Mouse (Mus musculus): Measurements from ENCODE around the gene Mroh2a.

GRCm38 (mm10) chr1:88264237-88264868, 37.6 kb downstream of the Mroh2a start:
- TF ChIP-seq CTCF (IDR thresholded peaks at IDR 0.05; ENCODE audit: borderline replicate concordance, control insufficient read depth, extremely low read depth, insufficient read depth, low read length, poor library complexity) = no peak
- no peak for TF ChIP-seq POLR2A (IDR thresholded peaks at IDR 0.05; ENCODE audit: control insufficient read depth, extremely low read depth, insufficient read depth, low read length, poor library complexity)

All from thymus, adult 2 months (tissue).